Mouse (Mus musculus): Measurements from ENCODE around the gene Rho.
A peak's percentile ranks its signal among the peaks of the same experiment; 100 is the strongest.

Rho gene

DNA sequence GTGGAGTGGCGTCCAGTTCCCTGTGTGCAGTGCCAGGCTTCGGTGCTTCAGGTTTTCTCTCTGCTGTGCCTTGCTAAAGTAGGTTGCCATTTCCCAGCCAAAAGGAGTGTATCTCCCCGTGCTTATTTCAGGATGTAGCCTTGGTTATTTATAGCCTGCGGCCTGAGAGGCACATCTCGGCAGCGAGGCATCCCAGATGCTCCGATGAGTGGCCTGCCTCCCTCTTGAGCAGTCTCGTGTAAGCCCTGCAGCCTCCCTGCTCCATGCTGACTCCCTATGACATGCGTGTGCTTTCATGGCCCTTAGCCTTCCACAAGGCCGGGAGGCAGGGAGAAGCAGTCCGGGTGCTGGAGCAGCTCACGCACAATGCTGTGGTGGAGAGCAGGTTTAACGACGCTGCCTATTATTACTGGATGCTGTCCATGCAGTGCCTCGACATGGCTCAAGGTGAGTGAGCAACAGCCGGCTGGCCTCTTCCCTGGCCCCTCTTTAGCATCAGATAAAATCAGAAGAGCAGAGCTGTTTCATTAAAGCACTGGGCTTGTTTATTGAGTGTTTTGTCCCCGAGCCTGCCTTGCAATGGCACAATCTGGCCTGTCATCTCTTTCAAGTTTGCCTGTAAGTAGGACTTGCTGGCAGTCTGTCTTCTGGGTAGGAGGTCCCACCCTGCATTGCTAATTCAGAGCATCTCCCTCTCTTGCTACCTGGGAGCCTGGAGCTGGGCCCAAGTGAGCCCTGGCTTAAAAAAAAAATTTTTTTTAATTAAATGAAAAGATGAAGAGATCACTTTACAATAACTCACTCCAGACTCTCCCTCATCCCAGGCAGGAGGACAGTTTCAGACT, 15.7 kb upstream of the Rho start:
- peak; percentile 62 to 79 for DNase-seq (ENCODE audit: low spot score in 2 of 2)

GRCm38 (mm10) chr6:115916611-115917010, 14.9 kb upstream of the Rho start:
- no peak for DNase-seq (ENCODE audit: low spot score in 2 of 2)

GRCm38 (mm10) chr6:115918615-115919014, 12.9 kb upstream of the Rho start:
- no peak for DNase-seq (ENCODE audit: low spot score in 2 of 2)

- DNase-seq (ENCODE audit: low spot score in 2 of 2) = no peak
Measured at GRCm38 (mm10) chr6:115919876-115920275, 11.7 kb upstream of the Rho start.

DNA sequence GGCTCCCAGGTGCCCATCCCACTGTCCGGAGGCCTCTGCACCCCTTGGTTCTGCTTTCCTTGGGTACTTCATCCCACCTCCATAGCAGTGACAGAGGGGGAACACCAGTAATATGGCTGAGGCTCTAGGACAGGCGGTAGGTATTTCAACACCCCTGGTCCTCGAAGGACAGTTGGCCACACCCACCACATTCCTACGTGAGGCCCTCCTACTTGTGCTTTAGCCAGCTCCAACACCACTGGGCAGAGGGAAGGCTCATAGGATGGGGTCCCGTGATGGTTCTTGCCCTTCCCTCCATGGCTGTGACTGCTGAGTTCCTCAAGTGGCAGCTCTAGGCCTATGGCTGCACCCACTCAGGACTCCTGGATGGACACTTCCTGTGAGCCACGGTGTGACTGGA, 6.7 kb upstream of the Rho start:
- no peak for DNase-seq (ENCODE audit: low spot score in 2 of 2)

DNA sequence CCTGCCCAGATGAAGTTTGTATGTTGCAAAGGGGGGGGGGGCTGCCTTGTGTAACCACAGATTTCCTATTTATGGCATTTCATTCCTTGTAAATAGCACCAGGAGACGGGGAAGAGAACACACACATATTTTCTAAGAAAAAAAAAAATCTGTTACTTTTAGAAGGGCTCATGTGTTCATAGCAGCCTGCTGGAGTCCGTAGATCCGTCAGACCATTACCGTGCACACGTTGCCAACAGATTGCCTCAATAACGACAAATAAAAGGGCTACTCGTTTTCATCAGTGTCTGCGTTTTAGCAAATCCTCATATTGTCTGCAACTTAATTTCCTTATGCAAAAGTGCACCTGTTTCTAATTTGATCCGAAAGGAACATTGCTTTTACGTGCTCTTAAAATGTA, 5.1 kb upstream of the Rho start:
- DNase-seq (ENCODE audit: low spot score in 2 of 2) = no peak

DNA sequence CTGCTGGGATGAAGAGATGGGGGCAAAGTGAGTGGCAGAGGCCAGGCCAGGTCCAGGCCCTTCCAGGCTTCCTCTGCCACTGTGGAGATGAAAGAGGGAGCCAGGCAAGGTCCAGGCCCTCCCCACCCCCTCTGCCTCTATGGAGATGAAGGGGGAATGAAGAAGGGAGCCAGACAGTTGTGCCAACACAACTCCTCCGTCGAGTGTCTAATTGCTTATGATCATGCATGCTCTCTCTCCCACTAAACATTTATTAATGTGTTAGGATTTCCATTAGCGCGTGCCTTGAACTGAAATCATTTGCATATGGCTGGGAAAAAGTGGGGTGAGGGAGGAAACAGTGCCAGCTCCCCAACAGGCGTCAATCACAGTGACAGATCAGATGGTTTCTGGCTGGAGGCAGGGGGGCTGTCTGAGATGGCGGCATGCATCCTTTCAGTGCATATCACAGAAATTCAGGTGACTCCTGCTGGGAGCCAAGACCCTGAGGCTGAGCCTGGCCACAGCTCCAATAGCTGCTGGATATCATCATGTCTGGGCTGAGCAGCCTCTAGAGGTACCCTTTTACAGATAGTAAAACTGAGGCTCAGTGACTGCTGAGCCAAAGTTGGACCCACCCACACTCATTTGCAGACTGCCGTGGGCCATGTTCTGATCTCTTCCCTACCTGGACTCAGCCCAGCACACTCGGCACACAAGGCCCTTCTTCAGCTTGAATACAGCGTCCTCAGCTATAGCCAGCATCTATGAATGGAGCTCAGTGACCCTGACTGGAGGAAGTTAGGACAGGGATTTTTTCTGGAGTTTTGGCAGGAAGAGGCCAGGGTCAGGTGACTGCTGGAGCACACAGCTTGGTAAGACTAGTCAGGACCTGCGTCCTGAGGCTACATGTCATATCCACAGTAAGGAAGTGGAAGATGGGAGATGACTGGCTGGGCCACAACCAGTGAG, 4.0 kb upstream of the Rho start:
- DNase-seq (ENCODE audit: low spot score in 2 of 2) = peak in 1 of 2 experiments; percentile 56

DNA sequence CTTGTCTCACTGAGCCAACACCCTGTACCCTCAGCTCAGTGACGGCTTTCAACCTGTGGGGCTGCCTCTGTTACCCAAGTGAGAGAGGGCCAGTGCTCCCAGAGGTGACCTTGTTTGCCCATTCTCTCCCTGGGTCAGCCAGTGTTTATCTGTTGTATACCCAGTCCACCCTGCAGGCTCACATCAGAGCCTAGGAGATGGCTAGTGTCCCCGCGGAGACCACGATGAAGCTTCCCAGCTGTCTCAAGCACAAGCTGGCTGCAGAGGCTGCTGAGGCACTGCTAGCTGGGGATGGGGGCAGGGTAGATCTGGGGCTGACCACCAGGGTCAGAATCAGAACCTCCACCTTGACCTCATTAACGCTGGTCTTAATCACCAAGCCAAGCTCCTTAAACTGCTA, 1.5 kb upstream of the Rho start:
- no peak for DNase-seq (ENCODE audit: low spot score in 2 of 2)

- DNase-seq (ENCODE audit: low spot score in 2 of 2) = no peak
Measured at GRCm38 (mm10) chr6:115932391-115932790, 843 bp downstream of the Rho start.

- no peak for DNase-seq (ENCODE audit: low spot score in 2 of 2)
Measured at GRCm38 (mm10) chr6:115935544-115935943, 4.0 kb downstream of the Rho start.

DNA sequence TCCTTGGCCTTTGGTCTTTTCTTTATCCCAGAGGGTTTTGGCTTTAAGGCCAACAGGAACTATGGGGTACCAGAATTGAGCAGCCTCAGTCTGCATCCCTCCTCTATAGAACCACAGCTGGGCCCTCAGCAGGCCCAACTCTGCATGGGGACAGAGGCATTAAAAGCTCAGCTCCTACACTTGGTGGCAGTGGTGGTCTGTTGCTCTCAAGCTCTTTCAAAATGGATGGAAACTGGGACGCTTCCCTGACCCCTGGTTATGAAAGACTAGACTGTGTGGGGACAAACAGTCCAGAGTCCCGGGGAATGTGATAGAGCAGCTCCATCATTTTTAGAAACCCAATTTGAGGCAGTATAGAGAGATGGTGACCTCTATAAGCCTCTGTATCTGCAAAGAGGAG, 6.5 kb downstream of the Rho start:
- no peak for DNase-seq (ENCODE audit: low spot score in 2 of 2)

GRCm38 (mm10) chr6:115938798-115939197, 7.2 kb downstream of the Rho start:
- no peak for DNase-seq (ENCODE audit: low spot score in 2 of 2)

GRCm38 (mm10) chr6:115940603-115941002, 9.1 kb downstream of the Rho start:
- no peak for DNase-seq (ENCODE audit: low spot score in 2 of 2)

GRCm38 (mm10) chr6:115941128-115941527, 9.6 kb downstream of the Rho start:
- DNase-seq (ENCODE audit: low spot score in 2 of 2) = no peak

GRCm38 (mm10) chr6:115943498-115944427, 12.2 kb downstream of the Rho start:
- DNase-seq (ENCODE audit: low spot score in 2 of 2) = no peak

DNA sequence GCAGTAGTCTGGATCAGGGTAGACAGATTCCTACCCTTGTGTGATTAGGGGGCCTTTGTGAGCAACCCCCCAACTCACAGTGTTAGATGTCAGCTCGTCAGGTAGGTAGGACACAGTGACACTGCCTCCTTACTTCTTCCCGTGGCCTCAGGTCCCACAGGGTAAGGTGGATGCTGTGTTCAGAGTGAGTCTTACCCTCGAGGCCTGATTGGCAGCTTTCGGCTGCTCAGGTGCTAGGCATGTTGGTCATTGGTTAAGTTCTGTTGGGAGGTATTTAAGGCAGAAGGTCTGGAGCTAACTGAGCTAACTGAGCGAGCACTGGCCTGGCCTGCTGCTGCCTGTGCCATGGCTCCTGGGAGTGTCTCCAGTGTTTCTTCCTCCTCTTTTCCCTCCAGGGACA, 13.1 kb downstream of the Rho start, which contains the start of gene H1foo:
H1foo (plus strand) TSS at position 301 of the 400 bp plus-strand sequence.
- DNase-seq (ENCODE audit: low spot score in 2 of 2) = no peak

DNA sequence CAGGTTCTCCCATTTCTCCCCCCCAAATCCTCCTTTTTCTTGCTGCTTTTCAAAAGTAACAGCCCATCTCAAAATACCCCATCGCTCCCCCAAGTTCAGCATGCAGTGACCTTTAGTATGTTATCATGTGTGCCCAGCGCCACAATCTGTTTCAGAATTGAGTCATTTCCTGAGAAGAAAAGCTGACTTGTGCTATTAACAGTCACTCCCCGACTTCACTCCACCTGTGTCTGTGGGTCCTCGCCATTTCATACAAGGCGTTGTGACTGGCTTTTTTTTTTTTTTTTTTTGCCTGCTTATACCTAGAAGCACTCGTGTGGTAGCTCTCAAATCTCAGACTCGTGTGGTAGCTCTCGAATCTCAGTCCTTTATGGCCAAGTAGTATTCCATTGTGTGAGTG, 14.1 kb downstream of the Rho start:
- DNase-seq (ENCODE audit: low spot score in 2 of 2) = no peak

DNA sequence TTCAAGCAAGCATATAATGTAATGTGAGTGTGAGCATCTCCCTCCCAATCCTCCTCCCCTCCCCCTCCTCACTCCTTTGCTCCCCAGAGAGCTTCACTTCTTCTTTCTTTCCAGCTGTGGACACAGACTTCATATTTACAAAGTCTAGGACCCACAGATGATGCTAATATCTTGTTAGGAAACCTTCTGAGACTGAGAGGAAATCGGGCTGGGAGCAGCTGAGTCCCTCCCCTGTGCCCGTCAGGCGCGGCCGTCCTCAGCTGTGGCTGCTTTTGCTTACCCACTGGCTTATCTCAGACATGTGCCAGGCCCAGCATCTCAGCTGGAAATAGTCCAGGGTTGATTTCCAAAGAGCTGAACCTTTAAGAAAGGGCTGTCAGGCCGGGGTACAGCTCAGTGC, 14.8 kb downstream of the Rho start:
- no peak for DNase-seq (ENCODE audit: low spot score in 2 of 2)

GRCm38 (mm10) chr6:115954506-115955074, 23.0 kb downstream of the Rho start:
- no peak for DNase-seq (ENCODE audit: low spot score in 2 of 2)

DNA sequence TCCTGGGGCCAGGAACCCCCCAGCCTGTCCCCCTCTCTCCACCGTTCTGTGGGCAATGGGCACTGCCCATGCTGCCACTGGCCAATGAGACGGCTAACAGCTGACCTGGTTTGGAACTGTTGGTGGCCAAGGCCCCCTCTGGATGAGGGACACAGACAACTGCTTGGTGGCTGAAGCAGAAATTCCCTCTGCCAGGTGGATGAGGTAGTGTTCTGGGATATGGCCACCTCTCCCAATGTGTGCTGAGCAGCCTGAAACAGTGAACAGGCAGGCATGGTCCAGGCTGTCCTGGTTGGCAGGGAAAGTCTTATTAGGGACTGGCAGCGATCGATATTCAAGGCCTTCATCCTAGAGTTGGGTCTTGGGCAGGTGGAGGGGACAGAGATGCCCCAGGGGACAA, 23.6 kb downstream of the Rho start:
- DNase-seq (ENCODE audit: low spot score in 2 of 2) = no peak

DNA sequence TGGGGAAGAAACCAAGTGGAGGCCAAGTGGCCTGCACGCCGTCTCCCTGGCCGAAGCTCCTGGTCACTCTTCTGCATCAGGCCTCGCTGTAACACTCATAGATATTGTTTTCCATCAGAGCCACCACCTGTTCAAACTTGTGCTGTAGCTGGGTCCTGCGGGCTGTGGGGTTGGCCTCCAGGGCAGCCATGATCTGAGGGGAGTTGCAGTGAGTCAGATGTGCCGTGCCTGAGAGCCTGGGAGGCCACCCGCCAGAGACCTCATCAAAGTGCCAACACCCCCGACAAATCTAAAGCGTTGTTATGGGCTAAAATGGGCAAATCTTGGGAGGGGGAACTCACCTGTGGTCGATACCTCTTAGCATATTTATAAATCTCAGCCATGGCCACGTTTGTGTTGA, 24.1 kb downstream of the Rho start:
- DNase-seq (ENCODE audit: low spot score in 2 of 2) = no peak
